Mouse (Mus musculus): ENCODE results near the gene Sowaha.

GRCm38 (mm10) chr11:53435504-53435903 is 44.6 kb downstream of the Sowaha start:
- TF ChIP-seq POLR2A (IDR thresholded peaks at IDR 0.05; ENCODE audit: low read depth, low read length) = no peak
- no peak for TF ChIP-seq CTCF (IDR thresholded peaks at IDR 0.05; ENCODE audit: extremely low read depth, insufficient read depth, insufficient read length, insufficient replicate concordance)

Data from spleen, adult 2 months (tissue).